16 mouse cellular contexts compared by ENCODE assay signal in genomic region chr6:61939236-61939635, GRCm38 (mm10).
"Had no signal": no experiment of that assay in that cellular context is flagged by ENCODE, and none has a peak within 500 bp of the region (broad histone marks: within the 10 kb centered on the region; RNA-seq: fewer than 3 reads in every experiment).

No protein-coding gene starts in this region.

- H3K9ac ChIP-seq: liver, embryonic 13.5 days; neural tube, embryonic 13.5 days had no signal

- H3K36me3 ChIP-seq: liver, embryonic 13.5 days; neural tube, embryonic 13.5 days had no signal

- H3K27ac ChIP-seq: kidney, postnatal 0 days; left cerebral cortex, adult 2 months; liver, embryonic 13.5 days; neural tube, embryonic 13.5 days had no signal

- H3K27me3 ChIP-seq: liver, embryonic 13.5 days; neural tube, embryonic 13.5 days had no signal

- H3K4me3 ChIP-seq: left cerebral cortex, adult 2 months; liver, embryonic 13.5 days; myocyte; neural tube, embryonic 13.5 days had no signal

- H3K4me2 ChIP-seq: liver, embryonic 13.5 days; midbrain, embryonic 11.5 days; neural tube, embryonic 13.5 days had no signal

- H3K4me1 ChIP-seq: liver, embryonic 13.5 days; neural tube, embryonic 13.5 days had no signal

- DNase-seq: kidney, postnatal 25 days; layer of hippocampus, postnatal 36 days; liver, embryonic 13.5 days; lung, adult 2 months; lung, postnatal 14 days; lung, postnatal 4 days; midbrain, embryonic 14.5 days; retina, postnatal 1 day; thymus, adult 2 months; thymus, postnatal 14 days; thymus, postnatal 4 days had no signal

- H3K9me3 ChIP-seq: liver, embryonic 13.5 days; neural tube, embryonic 13.5 days had no signal
